12 mouse cellular contexts compared by ENCODE assay signal in the genomic region with DNA sequence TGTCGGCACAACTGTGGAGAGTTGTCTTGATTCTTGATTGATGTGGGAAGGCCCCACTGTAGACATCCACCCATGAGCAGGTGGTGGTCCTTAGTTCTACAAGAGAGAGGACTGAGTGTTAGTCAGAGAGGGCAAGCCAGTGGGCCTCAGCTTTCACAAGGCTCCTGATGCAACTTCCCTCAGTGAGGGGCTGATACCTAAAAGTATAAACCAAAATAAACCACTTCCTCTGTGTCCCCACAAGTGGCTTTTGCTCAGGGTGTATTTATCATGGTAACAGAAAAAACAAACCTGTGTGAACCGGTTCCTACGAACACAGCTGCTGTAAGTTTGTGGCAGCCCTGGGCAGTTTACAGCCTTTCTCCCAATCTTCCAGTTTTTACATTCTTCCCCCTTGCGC. TPM values are rescaled to one million over a fixed set of nuclear protein-coding genes. Genes with fewer than 3 reads are reported as not detected.
DNase-seq lines count a peak whose midpoint lies in the region; ATAC-seq lines count a peak whose summit lies in the region.
"Had no signal": no experiment of that assay in that cellular context is flagged by ENCODE, and none has a peak within 500 bp of the region (broad histone marks: within the 10 kb centered on the region; RNA-seq: fewer than 3 reads in every experiment).

No protein-coding gene starts in this region.

- 37% methylated on average over 4 of the region's 4 CpGs for WGBS in liver, embryonic 15.5 days (ENCODE audit: insufficient replicate concordance)
- WGBS in limb, embryonic 10.5 days: 88% methylated on average over 4 of the region's 4 CpGs
- WGBS in forebrain, embryonic 14.5 days: 98% methylated on average over 4 of the region's 4 CpGs

- no peak overlapping the region for H3K4me3 ChIP-seq in liver, embryonic 15.5 days (replicated peaks)
- no peak overlapping the region for H3K4me3 ChIP-seq in limb, embryonic 10.5 days
- H3K4me3 ChIP-seq in forebrain, embryonic 14.5 days (ENCODE audit: low read depth, low read length): no peak overlapping the region
- H3K4me3 ChIP-seq: heart, embryonic 13.5 days; myocyte had no signal

- 0 out of 2 replicates have a peak overlapping the region, but pooled peaks have one; percentile 6 for H3K4me2 ChIP-seq in liver, embryonic 15.5 days
- no peak overlapping the region for H3K4me2 ChIP-seq in forebrain, embryonic 14.5 days (ENCODE audit: low read length)
- H3K4me2 ChIP-seq: heart, embryonic 13.5 days; lung, embryonic 14.5 days had no signal

- H3K27me3 ChIP-seq in liver, embryonic 15.5 days: no peaks in the 10 kb centered on the region
- no peaks in the 10 kb centered on the region for H3K27me3 ChIP-seq in splenic B cell, adult 2 months (ENCODE audit: control insufficient read depth, insufficient read depth, low read length, poor library complexity, severe bottlenecking)
- H3K27me3 ChIP-seq in limb, embryonic 10.5 days (ENCODE audit: low read depth, poor library complexity, severe bottlenecking): no peaks in the 10 kb centered on the region
- H3K27me3 ChIP-seq in forebrain, embryonic 14.5 days (replicated peaks; ENCODE audit: control insufficient read depth, insufficient read depth, low read length): no peaks in the 10 kb centered on the region
- H3K27me3 ChIP-seq: heart, embryonic 13.5 days had no signal

- peak overlapping the region; percentile 82 for H3K27ac ChIP-seq in liver, embryonic 15.5 days (replicated peaks)
- H3K27ac ChIP-seq in limb, embryonic 10.5 days: no peak overlapping the region
- no peak overlapping the region for H3K27ac ChIP-seq in forebrain, embryonic 14.5 days (ENCODE audit: low read depth, low read length)
- H3K27ac ChIP-seq: heart, embryonic 13.5 days had no signal

- no peaks in the 10 kb centered on the region for H3K9me3 ChIP-seq in liver, embryonic 15.5 days (replicated peaks)
- no peaks in the 10 kb centered on the region for H3K9me3 ChIP-seq in limb, embryonic 10.5 days (replicated peaks)
- no peaks in the 10 kb centered on the region for H3K9me3 ChIP-seq in forebrain, embryonic 14.5 days (replicated peaks; ENCODE audit: control insufficient read depth, low read length)
- H3K9me3 ChIP-seq: heart, embryonic 13.5 days had no signal

- peak; percentile 91 for DNase-seq in CD4-positive helper T cell, adult 2 months (ENCODE audit: low read depth, low spot score)
- peak; percentile 63 for DNase-seq in MEL-GATA-1-ER (ENCODE audit: extremely low read depth, low read depth)
- DNase-seq in splenic B cell, adult 2 months (ENCODE audit: low read depth, low spot score): peak; percentile 75
- no peak for DNase-seq in limb, embryonic 10.5 days (ENCODE audit: low spot score)
- DNase-seq in forebrain, embryonic 14.5 days (ENCODE audit: low spot score): no peak
- no peak for DNase-seq in testis, postnatal 10 days (ENCODE audit: low spot score)
- DNase-seq in left cerebral cortex, adult 9 months (ENCODE audit: low spot score in 2 of 2): no peak
- DNase-seq: cerebellum, postnatal 36 days; lung, embryonic 14.5 days had no signal

- no peaks in the 10 kb centered on the region for H3K36me3 ChIP-seq in liver, embryonic 15.5 days (replicated peaks)
- no peaks in the 10 kb centered on the region for H3K36me3 ChIP-seq in splenic B cell, adult 2 months (ENCODE audit: control insufficient read depth, insufficient read depth, low read length, poor library complexity, severe bottlenecking)
- no peaks in the 10 kb centered on the region for H3K36me3 ChIP-seq in limb, embryonic 10.5 days
- no peaks in the 10 kb centered on the region for H3K36me3 ChIP-seq in forebrain, embryonic 14.5 days (ENCODE audit: control insufficient read depth, insufficient read depth, low read length)
- H3K36me3 ChIP-seq: heart, embryonic 13.5 days had no signal

- no peak overlapping the region for H3K9ac ChIP-seq in liver, embryonic 15.5 days
- no peak overlapping the region for H3K9ac ChIP-seq in forebrain, embryonic 14.5 days (ENCODE audit: low read length)
- H3K9ac ChIP-seq: heart, embryonic 13.5 days; lung, embryonic 14.5 days had no signal

- ATAC-seq in liver, embryonic 15.5 days (ENCODE audit: insufficient read depth): no peak
- no peak for ATAC-seq in forebrain, embryonic 14.5 days

- peaks cover 40% of the 10 kb centered on the region for H3K4me1 ChIP-seq in liver, embryonic 15.5 days (replicated peaks)
- H3K4me1 ChIP-seq in limb, embryonic 10.5 days: peaks cover 8% of the 10 kb centered on the region
- no peaks in the 10 kb centered on the region for H3K4me1 ChIP-seq in forebrain, embryonic 14.5 days (ENCODE audit: control insufficient read depth, insufficient read depth, low read length)
- H3K4me1 ChIP-seq: heart, embryonic 13.5 days had no signal

RNA-seq across cellular contexts. Expression of a gene that starts 15.6 kb away (rescaled TPM):
- polyA plus RNA-seq in liver, embryonic 15.5 days (2015; fragmentation: Nextera tagmentation; extraction: Ambion mirVana): 54.0 and 58.1 TPM in 2 replicates
- 41.3 and 49.7 TPM in 2 replicates for polyA plus RNA-seq in limb, embryonic 10.5 days (2016; fragmentation: Nextera tagmentation; extraction: Ambion mirVana)
- 53.0 and 66.3 TPM in 2 replicates for polyA plus RNA-seq in forebrain, embryonic 14.5 days (2014; fragmentation: Nextera tagmentation; extraction: Ambion mirVana)

RNA-seq across cellular contexts. Expression of a gene that starts 28.5 kb away (rescaled TPM):
- 19.3 and 21.0 TPM in 2 replicates for polyA plus RNA-seq in liver, embryonic 15.5 days (2015; fragmentation: Nextera tagmentation; extraction: Ambion mirVana)
- polyA plus RNA-seq in limb, embryonic 10.5 days (2016; fragmentation: Nextera tagmentation; extraction: Ambion mirVana): 2.8 and 3.4 TPM in 2 replicates
- polyA plus RNA-seq in forebrain, embryonic 14.5 days (2014; fragmentation: Nextera tagmentation; extraction: Ambion mirVana): 30.7 and 46.8 TPM in 2 replicates

RNA-seq across cellular contexts. Expression of a gene that starts 43.9 kb away (rescaled TPM):
- 2.1 and 3.2 TPM in 2 replicates for polyA plus RNA-seq in liver, embryonic 15.5 days (2015; fragmentation: Nextera tagmentation; extraction: Ambion mirVana)
- 3.4 and 4.1 TPM in 2 replicates for polyA plus RNA-seq in limb, embryonic 10.5 days (2016; fragmentation: Nextera tagmentation; extraction: Ambion mirVana)
- polyA plus RNA-seq in forebrain, embryonic 14.5 days (2014; fragmentation: Nextera tagmentation; extraction: Ambion mirVana): 0.69 and 0.95 TPM in 2 replicates

RNA-seq across cellular contexts. Expression of a gene that starts 53.4 kb away (rescaled TPM):
- 5.4 and 5.8 TPM in 2 replicates for polyA plus RNA-seq in liver, embryonic 15.5 days (2015; fragmentation: Nextera tagmentation; extraction: Ambion mirVana)
- 25.8 and 36.3 TPM in 2 replicates for polyA plus RNA-seq in limb, embryonic 10.5 days (2016; fragmentation: Nextera tagmentation; extraction: Ambion mirVana)
- polyA plus RNA-seq in forebrain, embryonic 14.5 days (2014; fragmentation: Nextera tagmentation; extraction: Ambion mirVana): 21.4 and 22.9 TPM in 2 replicates

RNA-seq across cellular contexts. Expression of a gene that starts 59.0 kb away (rescaled TPM):
- polyA plus RNA-seq in liver, embryonic 15.5 days (2015; fragmentation: Nextera tagmentation; extraction: Ambion mirVana): 16.7 and 16.9 TPM in 2 replicates
- polyA plus RNA-seq in limb, embryonic 10.5 days (2016; fragmentation: Nextera tagmentation; extraction: Ambion mirVana): 91.4 and 122 TPM in 2 replicates
- 148 and 187 TPM in 2 replicates for polyA plus RNA-seq in forebrain, embryonic 14.5 days (2014; fragmentation: Nextera tagmentation; extraction: Ambion mirVana)

Comparison
In these comparisons a context has a peak if more than half of its experiments do, and no peak if none do; other contexts are left out.
1. DNase-seq: peak in CD4-positive helper T cell, adult 2 months (single experiment), MEL-GATA-1-ER (single experiment) and splenic B cell, adult 2 months (single experiment); none in limb, embryonic 10.5 days (single experiment), forebrain, embryonic 14.5 days (single experiment), testis, postnatal 10 days (single experiment) and left cerebral cortex, adult 9 months (0 of 2).